Mouse (Mus musculus): Measurements from ENCODE around the gene Smug1. TPM values are rescaled to one million over a fixed set of nuclear protein-coding genes. Genes with fewer than 3 reads are reported as not detected.

Gene Smug1
- polyA plus RNA-seq (2017; shearing (Covaris generic)) = 4.9 TPM

GRCm38 (mm10) chr15:103167042-103167615, at the start of gene Smug1:
Gene Smug1 (minus strand): TSS chr15:103167092.

Other genes with a start within 250 kb of the Smug1 start
- gene Hoxc13, start 246.0 kb downstream of the Smug1 start, polyA plus RNA-seq (2017; shearing (Covaris generic)) = not detected
- not detected for gene Hoxc12, start 230.3 kb downstream of the Smug1 start, polyA plus RNA-seq (2017; shearing (Covaris generic))
- gene Hoxc11, start 212.7 kb downstream of the Smug1 start, polyA plus RNA-seq (2017; shearing (Covaris generic)) = not detected
- gene Hoxc10, start 200.3 kb downstream of the Smug1 start, polyA plus RNA-seq (2017; shearing (Covaris generic)) = not detected
- gene Hoxc5, start 199.6 kb downstream of the Smug1 start, polyA plus RNA-seq (2017; shearing (Covaris generic)) = not detected
- not detected for gene Hoxc9, start 190.7 kb downstream of the Smug1 start, polyA plus RNA-seq (2017; shearing (Covaris generic))
- not detected for gene Hoxc8, start 176.5 kb downstream of the Smug1 start, polyA plus RNA-seq (2017; shearing (Covaris generic))
- gene Hoxc6, start 168.8 kb downstream of the Smug1 start, polyA plus RNA-seq (2017; shearing (Covaris generic)) = not detected
- not detected for gene Hoxc4, start 148.2 kb downstream of the Smug1 start, polyA plus RNA-seq (2017; shearing (Covaris generic))
- 7.5 TPM for gene Cbx5, start 72.7 kb upstream of the Smug1 start, polyA plus RNA-seq (2017; shearing (Covaris generic))
- gene Hnrnpa1, start 73.3 kb upstream of the Smug1 start, polyA plus RNA-seq (2017; shearing (Covaris generic)) = 179 TPM
- gene Nfe2, start 91.3 kb upstream of the Smug1 start, polyA plus RNA-seq (2017; shearing (Covaris generic)) = not detected
- 122 TPM for gene Copz1, start 105.6 kb upstream of the Smug1 start, polyA plus RNA-seq (2017; shearing (Covaris generic))
- not detected for gene Gpr84, start 143.5 kb upstream of the Smug1 start, polyA plus RNA-seq (2017; shearing (Covaris generic))
- gene Zfp385a, start 173.0 kb upstream of the Smug1 start, polyA plus RNA-seq (2017; shearing (Covaris generic)) = not detected
- 2.6 TPM for gene Itga5, start 199.7 kb upstream of the Smug1 start, polyA plus RNA-seq (2017; shearing (Covaris generic))

All from naive thymus-derived CD4-positive, alpha-beta T cell, adult 5 months (primary cell).